Mouse (Mus musculus): Measurements from ENCODE around the gene Efl1. TPM values are rescaled to one million over a fixed set of nuclear protein-coding genes. Genes with fewer than 3 reads are reported as not detected.
"Not testable (repeated sequence)": the region's sequence is repeated elsewhere in the genome, so short reads cannot be mapped to it uniquely, and the experiment has no call there.

The Efl1 gene
- total RNA-seq, 1 experiment from 2014 or later, result 16.7 TPM

DNA sequence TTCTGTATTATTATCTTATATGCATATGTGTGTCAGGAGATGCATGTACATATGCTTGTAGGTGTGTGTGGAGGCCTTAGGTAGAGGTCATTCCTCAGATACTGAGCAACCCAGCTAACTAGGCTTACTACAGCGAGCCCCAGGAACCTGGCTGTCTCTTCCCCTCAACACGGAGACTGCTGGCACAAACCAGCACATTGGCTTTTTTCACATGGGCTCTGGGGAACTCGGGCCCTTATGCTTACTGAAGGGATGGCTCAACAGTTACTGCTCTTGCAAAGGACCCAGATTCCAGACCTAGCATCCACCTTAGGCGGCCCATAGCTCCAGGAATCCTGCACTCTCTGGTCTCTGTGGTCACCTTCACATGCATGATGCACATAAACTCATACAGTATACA is 110.7 kb downstream of the Efl1 start:
- DNase-seq, result no peak

DNA sequence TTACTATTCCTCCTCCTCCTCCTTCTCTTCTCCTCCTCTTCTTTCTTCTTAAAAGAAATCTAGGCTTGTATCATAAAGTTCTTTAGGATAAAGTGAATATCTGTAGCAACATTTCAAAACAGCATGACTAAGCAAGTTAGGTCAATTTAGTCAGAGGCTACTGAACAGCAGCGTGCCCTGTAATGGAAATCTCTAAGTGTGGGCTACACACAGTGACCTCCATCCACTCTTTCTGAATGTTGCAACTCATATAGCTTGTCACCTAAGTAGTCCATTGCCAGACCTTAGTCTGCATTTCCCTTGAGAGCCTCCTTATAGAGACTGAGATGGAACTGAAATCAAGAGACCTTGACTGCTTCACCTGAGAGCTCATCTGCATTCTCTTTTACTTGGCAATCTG is 116.5 kb downstream of the Efl1 start:
- no peak for DNase-seq

DNA sequence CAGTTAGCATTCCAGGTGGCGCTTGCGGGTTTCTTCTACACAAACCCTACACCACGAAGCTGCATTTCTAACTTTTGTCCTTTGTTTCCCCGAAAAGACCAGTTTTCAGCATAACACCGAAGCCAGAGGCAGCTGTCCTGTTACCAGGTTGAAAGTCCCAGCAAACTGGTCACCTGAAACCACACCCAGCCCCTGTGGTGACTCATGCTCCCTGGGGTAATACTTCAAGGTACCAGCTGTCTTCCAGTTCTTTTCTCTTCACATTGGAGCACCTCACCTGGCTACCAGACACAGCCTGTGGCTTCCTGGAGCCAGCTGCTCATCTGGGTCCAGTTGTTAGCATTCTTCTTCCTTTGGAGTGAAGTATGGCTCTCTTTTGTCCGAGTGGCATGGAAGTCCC is 118.2 kb downstream of the Efl1 start:
- DNase-seq, result no peak

DNA sequence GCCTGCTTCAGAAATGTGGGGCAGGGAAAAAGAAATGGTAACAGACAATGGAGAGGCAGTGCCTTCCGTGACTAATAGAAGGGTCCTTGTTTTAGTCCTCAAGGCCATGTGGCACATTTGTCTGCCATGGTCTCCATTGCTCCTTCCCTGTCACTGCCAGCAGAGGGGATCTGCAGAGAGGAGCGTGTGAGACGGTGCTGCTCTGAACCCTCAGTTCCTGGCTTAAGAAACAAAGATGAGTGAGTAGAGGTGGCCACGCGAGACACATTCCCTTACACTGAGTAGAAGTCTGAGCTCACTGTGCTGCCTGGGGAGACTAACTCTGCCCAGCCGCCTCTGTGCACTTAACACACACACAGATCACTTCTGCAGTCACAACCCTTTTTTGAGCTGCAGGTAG is 121.8 kb downstream of the Efl1 start:
- peak; percentile 49 for DNase-seq

DNA sequence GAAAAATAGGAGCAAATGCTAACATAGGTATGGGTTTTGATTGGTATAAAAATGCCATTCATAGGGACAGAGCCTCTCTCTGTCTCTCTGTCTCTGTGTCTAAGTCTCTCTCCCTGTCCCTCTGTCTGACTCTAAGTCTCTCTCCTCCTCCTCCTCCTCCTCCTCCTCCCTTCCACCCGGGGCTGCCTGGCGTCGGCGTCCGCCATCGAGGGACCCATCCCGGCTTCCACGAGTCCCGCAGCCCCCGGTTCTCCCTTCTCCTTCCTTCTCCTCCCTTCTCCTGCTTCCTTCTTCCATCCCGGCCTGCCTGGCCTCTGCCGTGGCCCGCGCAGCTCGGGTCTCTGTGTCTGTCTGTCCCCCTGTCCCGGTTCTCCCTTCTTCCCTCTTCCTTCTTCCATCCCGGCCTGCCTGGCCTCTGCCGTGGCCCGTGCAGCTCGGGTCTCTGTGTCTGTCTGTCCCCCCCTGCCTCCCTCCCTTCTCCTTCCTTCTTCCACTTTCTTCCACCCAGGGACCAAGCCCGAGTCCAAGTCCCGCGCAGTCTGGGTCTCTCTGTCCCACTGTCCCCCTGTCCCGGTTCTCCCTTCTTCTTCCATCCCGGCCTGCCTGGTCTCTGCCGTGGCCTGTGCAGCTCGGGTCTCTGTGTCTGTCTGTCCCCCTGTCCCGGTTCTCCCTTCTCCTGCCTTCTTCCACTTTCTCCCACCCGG is 122.7 kb downstream of the Efl1 start:
- DNase-seq, result not testable (repeated sequence)

DNA sequence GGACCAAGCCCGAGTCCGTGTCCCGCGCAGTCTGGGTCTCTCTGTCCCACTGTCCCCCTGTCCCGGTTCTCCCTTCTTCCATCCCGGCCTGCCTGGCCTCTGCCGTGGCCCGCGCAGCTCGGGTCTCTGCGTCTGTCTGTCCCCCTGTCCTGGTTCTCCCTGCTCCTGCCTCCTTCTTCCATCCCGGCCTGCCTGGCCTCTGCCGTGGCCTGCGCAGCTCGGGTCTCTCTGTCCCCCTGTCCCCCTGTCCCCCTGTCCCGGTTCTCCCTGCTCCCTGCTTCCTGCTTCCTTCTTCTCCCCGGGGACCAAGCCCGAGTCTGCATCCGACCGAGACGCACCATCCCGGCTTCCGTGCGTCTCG is 123.2 kb downstream of the Efl1 start:
- not testable (repeated sequence) for DNase-seq

DNA sequence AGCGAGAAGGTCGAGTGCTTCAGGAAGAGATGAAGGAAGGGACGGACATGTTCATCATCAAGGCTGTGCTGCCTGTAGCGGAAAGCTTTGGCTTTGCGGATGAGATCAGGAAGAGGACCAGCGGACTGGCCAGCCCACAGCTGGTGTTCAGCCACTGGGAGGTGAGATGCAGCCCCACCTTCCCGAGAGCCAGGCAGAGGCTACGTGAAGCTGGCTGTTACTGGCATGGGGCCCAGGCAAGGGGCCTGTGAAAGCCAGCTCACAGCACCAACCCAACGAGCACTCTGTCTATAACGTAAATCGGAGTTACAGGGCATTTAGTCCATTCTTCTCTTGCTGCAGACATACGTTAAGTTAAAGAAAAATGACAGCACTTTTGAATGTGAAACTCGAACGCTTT is 124.1 kb downstream of the Efl1 start:
- peak; percentile 24 for DNase-seq

DNA sequence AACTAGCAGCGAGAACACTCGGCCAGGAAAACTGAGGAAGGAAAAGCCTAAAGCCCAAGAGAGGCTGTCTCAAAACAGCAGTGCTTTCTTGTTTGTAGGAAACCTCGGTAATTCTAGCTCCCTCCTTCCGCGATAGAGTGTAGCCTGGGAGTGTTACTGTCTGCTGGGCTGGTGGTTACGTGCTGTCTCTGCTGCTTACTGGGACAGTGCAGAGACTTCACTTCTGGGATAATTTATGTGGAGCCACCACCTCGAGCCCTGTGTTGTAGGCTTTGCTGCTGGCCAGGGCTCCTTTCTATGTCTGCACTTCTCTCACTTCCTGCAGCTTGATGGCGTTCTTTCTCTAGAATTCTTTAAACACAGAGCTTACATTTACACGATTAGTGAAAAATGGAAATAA is 124.7 kb downstream of the Efl1 start:
- DNase-seq, result no peak

DNA sequence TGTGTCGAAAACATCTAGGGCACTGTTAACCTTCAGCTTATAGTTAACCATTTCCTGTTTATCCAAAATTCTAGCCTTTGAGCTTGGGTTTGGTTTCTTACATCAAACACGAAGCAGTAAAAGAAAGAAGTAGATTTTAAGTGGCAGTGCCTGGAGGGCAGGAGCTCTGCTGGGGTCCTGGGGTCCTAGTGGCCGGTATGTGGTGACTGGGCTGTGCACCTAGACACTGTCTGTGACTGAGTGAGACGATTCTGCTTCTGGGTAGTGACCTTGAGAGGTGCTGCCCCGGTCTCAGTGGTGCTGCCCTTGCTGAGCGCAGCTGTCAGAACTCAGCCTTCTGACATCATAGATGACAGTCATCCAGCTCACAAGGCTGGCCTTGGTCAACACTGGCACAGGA is 125.5 kb downstream of the Efl1 start:
- DNase-seq, result peak; percentile 62

DNA sequence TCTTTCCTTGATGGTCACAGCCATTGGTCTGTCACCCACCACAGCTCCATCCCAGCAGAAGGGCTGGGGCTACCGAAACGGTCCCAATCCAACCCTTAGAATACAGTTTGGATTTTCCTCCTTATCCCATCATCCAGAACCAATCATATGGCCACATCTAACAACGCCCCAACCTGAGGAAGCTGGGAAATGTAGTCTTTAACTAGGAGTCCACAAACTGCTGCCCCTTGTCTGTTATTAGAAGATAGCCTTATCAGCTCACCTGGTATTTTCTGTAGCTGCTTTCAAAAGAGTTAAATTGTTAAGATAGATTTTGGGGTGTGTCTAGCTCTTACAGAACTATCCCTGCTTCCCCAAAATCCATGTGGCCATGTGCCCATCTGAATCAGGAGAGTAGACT is 126.7 kb downstream of the Efl1 start:
- no peak for DNase-seq

DNA sequence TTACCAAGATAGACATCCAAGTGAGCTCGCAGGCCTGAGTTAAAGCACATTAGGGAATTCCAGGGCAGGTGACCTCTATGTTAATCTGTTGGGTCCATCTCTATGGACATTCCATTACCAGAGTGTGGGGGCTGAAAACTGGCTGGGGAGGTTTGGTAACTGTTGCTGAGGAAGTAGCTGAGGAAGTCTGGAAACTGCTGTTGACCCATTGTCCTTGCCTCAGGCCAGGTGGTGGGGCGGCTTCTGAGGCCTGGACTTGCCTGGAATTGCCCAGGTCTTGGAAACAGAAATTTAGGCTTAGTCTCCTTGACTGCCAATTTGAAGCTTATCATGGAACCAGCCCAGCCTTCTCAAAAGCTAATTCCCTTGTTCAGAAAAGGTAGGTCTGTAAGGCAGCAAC is 134.7 kb downstream of the Efl1 start:
- DNase-seq, result no peak

DNA sequence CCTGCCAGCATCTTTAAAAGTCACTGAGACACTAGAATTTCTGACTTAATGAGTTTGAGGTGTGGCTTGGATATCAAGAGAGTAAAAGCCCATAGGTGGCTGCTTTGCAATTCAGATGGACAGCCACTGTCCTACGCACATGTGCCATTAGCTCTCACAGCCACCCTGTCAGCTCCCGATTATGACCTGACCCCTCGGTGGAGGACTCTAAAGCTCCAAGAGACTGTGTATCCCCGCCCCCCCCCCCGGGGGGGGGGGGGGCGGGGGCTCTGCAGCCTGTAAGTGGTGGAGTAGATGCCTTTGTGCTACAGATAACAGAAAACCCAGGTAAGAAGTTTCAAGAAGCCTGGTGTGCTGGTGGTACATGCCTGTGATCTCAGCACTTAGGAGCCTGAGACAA is 135.3 kb downstream of the Efl1 start:
- DNase-seq, result no peak

DNA sequence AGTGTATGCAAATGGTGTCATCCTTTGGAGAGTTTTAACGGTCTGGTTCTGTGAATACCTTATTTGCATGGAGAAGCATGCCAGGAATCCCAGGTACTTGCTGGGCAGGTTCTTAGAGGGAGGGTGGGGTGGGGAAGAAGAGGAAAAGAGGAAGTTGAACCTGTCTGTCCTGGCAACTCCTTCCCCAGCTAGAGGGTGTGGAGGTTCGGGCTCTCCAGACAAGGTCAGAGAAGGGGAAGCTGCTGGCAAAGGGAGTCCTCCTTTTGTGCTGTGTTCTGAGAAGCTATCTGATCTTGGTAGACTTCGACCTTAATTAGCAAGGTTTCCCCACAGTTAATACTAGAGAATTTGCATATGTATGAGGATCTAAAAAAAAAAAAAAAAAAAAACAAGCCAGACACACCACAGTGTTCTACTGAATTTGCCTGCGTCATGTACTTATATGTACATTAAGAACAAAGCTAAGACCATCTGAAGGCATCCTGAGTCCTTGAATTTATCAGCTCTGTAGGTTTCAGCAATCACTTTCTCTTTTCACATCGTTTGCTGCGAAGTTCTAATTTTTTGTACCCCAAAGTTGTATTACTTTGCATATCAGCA is 137.0 kb downstream of the Efl1 start:
- no peak for DNase-seq

DNA sequence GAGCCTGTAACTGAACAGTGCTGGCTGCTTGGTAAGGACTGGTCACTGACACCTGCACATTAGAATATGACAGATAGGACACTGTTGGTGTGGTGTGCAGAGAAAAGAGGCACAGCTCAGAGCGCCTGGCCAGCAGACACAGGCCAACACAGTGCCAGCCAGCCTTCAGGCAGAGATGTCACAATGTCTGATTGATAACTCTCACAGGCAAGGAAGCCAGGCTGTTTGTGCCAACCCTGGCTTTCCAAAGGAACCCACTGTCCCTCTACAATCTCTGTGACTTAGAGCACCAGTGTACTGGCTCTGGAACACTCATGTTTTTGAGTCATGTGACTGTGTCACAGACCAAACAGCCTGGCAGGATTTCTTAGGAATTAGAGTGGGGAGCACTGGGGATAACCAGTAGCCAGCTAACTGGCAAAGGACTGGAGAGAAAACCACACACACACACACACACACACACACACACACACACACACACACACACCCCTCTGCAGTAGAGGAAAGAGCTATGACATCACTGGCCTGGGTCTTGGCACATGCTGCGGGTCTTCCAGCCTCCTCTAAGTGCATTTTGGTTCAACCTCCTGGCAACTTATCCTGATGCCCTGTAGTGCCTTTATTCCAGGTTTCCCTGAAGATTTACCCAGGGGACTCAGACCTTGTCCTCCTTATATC is 137.7 kb downstream of the Efl1 start:
- DNase-seq, result peak; percentile 81

DNA sequence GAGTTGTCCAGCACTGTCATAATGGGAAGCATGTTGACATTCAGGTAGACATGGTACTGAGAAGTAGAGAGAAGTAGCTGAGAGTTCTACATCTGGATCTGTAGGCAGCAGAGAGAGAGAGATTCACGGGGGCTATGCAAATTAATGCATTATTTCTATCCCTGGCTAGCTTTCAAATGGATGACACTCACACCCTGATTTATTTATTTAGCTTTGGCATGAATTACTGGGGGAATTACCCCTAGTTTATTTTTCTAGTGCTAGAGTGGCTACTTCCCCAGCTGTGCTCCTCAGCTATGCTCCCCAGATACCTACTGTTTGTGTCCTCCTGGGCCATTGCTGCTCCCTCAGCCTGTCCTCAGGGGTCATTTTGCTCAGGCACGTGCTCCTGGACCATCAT is 144.2 kb downstream of the Efl1 start:
- no peak for DNase-seq

DNA sequence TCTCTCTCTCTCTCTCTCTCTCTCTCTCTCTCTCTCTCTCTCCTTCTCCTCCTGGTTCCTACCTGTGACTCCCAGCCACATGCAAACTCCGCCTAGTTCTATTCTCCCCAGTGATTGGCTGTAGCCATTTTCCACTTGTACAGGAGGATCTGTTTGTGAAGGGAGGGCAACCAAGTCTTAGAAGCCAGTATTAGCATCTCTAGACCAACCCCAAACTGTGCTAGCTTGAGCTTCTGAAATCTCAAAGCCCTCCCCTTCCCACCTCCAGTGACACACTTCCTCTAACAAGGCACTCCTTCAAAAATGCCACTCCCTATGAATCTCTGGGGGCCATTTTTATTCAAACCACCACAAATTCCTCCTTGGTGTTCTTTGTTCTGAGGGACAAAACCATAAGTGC is 144.7 kb downstream of the Efl1 start:
- no peak for DNase-seq

DNA sequence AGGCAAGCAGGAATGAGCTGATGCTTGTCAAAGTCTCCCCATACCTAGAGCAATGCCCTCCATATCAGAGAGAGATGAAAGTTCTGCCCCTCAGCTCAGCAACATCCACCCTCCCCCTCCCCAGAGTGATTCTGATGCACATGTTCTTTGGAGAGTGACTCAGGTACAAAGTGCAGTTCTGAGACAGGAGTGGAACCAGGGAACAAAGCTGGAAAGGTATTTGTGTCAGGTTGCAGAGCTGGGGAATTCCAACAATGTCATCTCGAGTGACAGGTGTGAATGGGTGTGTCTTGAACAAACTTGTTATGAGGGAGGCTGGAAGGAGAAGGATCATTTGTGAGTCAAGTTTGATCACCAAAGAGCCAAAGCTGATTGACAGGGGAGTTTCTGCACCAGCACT is 146.1 kb downstream of the Efl1 start:
- DNase-seq, result no peak

DNA sequence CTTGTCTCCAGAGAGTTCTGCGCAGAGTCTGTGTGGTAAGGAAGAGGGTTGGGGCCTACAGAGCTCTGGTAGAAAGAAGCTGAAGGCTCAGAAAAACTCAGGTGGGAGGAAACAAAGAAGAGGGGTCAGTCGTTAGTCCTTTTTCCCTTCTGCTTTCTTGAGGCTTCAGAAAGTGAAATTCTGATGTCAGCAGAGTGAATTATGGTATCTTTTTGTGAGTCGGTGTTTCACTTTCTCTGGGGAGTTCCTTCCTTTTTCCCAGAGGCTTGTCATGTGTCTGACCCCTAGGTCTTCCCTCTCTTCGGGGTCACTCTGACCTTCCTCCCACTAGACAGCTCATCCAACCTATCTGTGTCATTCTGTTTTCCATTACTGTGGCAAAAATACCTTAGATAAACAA is 153.8 kb downstream of the Efl1 start:
- DNase-seq, result no peak

DNA sequence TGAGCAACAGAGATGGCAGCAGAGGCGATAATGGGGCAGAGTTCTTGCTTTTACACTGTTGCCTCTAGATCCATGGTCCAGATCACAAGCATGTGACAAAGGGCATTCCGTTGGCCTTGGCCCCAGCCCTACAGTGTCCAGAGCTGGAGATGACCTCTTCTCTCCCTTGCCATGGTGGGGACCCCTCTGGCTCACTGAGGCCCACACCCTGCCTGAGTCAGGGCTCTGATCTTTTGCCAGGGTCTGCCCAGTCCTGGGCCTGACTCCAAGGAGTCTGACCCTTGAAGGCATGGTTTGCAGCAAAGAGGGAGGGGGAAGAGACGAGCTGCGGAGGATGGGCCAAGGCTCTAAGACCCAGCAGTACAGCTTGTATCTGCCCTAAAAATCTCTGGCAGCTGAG is 159.8 kb downstream of the Efl1 start:
- DNase-seq, result peak; percentile 21

DNA sequence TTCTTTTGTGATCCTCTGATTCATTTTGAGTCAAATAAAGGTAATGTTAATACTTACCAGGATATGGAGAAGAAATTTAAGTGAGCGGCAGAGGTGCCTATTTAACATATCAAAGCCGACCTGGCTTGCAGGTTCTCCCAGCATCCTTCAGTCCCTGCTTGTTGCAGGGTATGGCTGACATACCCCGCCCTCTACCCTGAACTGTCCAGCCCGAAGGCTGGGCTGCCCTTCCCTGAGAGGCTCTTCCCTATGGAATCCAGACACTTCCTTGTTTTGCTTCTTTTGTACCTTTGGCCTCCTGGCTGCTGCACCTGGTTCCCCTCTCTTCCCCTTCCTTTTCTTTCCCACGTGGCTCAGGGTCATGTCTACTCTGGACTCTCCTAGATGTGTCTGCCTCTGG is 160.7 kb downstream of the Efl1 start:
- no peak for DNase-seq

DNA sequence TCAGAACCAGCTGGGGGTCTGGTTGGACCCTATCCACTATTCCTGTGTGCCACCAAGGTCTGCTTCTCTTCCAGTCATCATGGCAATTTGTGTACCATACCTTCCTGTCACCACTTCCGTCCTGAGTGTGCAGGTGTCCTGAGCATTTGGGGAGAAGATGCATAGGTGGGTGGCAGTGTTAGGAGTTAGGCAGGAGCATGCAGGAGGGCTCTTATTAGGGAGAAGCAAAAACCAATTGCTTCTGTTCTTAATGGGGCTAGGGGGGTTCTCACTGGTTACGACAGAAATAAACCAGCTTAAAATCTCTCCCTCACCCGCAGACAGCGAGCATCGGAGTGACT is 162.4 kb downstream of the Efl1 start:
- no peak for DNase-seq

DNA sequence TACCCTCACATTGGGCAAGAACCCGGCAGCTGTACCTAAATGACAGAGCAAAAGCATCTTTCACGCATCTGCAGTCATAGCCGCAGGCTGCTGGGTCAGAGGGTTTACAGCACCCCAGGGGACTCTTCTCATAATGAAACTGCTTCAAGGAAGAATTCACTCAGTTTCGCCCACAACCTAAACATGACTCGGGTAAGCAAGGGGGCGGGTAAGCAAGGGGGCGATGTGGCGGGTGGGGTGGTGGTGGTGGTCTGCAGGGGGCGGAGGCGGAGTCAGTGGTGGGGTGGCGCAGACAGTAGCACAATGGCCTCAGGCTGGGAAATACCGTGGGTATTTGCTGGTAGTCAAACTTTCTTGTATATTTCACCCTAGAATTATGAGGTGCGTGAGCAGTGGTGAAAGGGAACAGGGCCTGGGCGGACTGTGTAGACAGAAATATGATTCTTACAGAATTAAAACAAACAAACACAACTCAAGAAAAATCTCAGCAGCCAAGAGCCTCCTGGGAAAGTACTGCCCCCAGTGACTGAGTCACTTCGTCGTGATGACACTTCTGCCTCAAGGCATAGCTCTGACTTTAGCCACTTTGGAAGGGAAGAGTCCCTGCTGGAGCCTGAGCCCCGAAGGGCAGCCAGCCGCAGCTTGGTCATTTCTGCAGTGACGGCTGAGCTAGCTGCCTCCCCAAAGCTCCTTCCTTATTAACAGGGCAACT is 162.9 kb downstream of the Efl1 start:
- DNase-seq, result no peak
